In the genomic region with DNA sequence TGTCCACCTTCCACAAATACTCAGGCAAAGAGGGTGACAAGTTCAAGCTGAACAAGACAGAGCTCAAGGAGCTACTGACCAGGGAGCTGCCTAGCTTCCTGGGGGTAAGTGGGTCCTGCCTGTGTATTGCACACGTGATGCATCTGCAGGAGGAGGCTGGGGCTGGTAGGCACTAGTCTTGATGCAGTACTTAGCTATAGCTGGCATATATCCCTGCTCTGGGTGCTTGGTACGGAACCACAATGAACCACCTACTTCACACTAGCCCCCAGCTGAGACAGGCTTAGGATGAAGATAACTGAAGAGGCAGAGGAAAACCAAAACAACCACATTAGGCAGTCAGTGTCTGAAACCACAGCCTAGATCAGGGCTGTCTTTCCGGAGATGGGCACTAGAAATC, we compare ENCODE assay signal across 12 mouse cellular contexts. TPM values are rescaled to one million over a fixed set of nuclear protein-coding genes. Genes with fewer than 3 reads are reported as not detected.
DNase-seq lines count a peak whose midpoint lies in the region; ATAC-seq and TF ChIP-seq lines count a peak whose summit lies in the region.
"Had no signal": no experiment of that assay in that cellular context is flagged by ENCODE, and none has a peak within 500 bp of the region (broad histone marks: within the 10 kb centered on the region; RNA-seq: fewer than 3 reads in every experiment).

No protein-coding gene starts in this region.

- no peak for ATAC-seq in kidney, embryonic 15.5 days (replicated peaks; ENCODE audit: low FRiP score)
- ATAC-seq in forebrain, embryonic 15.5 days (replicated peaks) = 0 out of 2 replicates have a peak, but pooled peaks have one; percentile 1

- no peak overlapping the region for H3ac ChIP-seq in myocyte (ENCODE audit: control insufficient read depth, insufficient read length)

- H3K36me3 ChIP-seq in kidney, embryonic 15.5 days = no peaks in the 10 kb centered on the region
- no peaks in the 10 kb centered on the region for H3K36me3 ChIP-seq in forebrain, embryonic 15.5 days
- H3K36me3 ChIP-seq in myocyte (ENCODE audit: control insufficient read depth, insufficient read depth) = no peaks in the 10 kb centered on the region
- H3K36me3 ChIP-seq: heart, embryonic 10.5 days had no signal

- DNase-seq in kidney, adult 8-10 months = no peak
- DNase-seq in NIH3T3 (ENCODE audit: low read depth) = peak; percentile 62
- DNase-seq in testis, postnatal 14 days (ENCODE audit: low spot score) = no peak
- no peak for DNase-seq in cerebellum, adult 9-11 months
- DNase-seq: right cerebral cortex, postnatal 14 days had no signal

- 80% methylated on average over 3 of the region's 3 CpGs for WGBS in kidney, embryonic 15.5 days
- WGBS in forebrain, embryonic 15.5 days = 81% methylated on average over 3 of the region's 3 CpGs

- H3K4me3 ChIP-seq in kidney, embryonic 15.5 days (replicated peaks) = no peak overlapping the region
- H3K4me3 ChIP-seq in forebrain, embryonic 15.5 days = no peak overlapping the region
- peak overlapping the region; percentile 41 for H3K4me3 ChIP-seq in myocyte
- H3K4me3 ChIP-seq: heart, embryonic 10.5 days had no signal

- no peaks in the 10 kb centered on the region for H3K27me3 ChIP-seq in kidney, embryonic 15.5 days
- no peaks in the 10 kb centered on the region for H3K27me3 ChIP-seq in forebrain, embryonic 15.5 days
- no peaks in the 10 kb centered on the region for H3K27me3 ChIP-seq in myocyte (ENCODE audit: control insufficient read depth, insufficient read depth, insufficient read length)

- H3K9me3 ChIP-seq in kidney, embryonic 15.5 days (replicated peaks) = no peaks in the 10 kb centered on the region
- H3K9me3 ChIP-seq in forebrain, embryonic 15.5 days = no peaks in the 10 kb centered on the region
- H3K9me3 ChIP-seq: heart, embryonic 10.5 days had no signal

- no peak overlapping the region for H3K4me2 ChIP-seq in kidney, embryonic 15.5 days
- H3K4me2 ChIP-seq in forebrain, embryonic 15.5 days (replicated peaks) = no peak overlapping the region
- H3K4me2 ChIP-seq in myocyte (ENCODE audit: low read depth) = peak overlapping the region; percentile 97

- peak; percentile 25 for TF ChIP-seq POLR2A in myocyte (IDR thresholded peaks at IDR 0.05; ENCODE audit: insufficient read length, low read depth)

- peaks cover 31% of the 10 kb centered on the region for H3K79me2 ChIP-seq in myocyte (ENCODE audit: control insufficient read depth, insufficient read depth)

- peaks cover 29% of the 10 kb centered on the region for H3K4me1 ChIP-seq in kidney, embryonic 15.5 days
- peaks cover 12% of the 10 kb centered on the region for H3K4me1 ChIP-seq in forebrain, embryonic 15.5 days

- H3K9ac ChIP-seq in kidney, embryonic 15.5 days = no peak overlapping the region
- H3K9ac ChIP-seq in forebrain, embryonic 15.5 days (replicated peaks) = no peak overlapping the region
- H3K9ac ChIP-seq: liver, embryonic 14.5 days had no signal

- peak overlapping the region; percentile 76 for H3K27ac ChIP-seq in kidney, embryonic 15.5 days
- 0 out of 2 replicates have a peak overlapping the region, but pooled peaks have one; percentile 41 for H3K27ac ChIP-seq in forebrain, embryonic 15.5 days (replicated peaks)
- H3K27ac ChIP-seq: liver, embryonic 14.5 days had no signal

TF ChIP-seq in myocyte, 11 proteins besides CTCF, POLR2A, EP300 and RAD21:
- TF ChIP-seq POLR2AphosphoS2 (IDR thresholded peaks at IDR 0.05; ENCODE audit: insufficient read length, low read depth) (peak; percentile 25), E2F4 (IDR thresholded peaks at IDR 0.05; ENCODE audit: insufficient read depth) (no peak), USF1 (IDR thresholded peaks at IDR 0.05; ENCODE audit: low read depth) (peak; percentile 85), TCF3 (IDR thresholded peaks at IDR 0.05; ENCODE audit: insufficient read length, low read depth) (no peak)

RNA-seq across cellular contexts. Expression of a gene that starts 1.5 kb away (rescaled TPM):
- 4.2 and 6.4 TPM in 2 replicates for polyA plus RNA-seq in kidney, embryonic 15.5 days (2015; fragmentation: Nextera tagmentation; extraction: Ambion mirVana)
- polyA plus RNA-seq in forebrain, embryonic 15.5 days (2015; fragmentation: Nextera tagmentation; extraction: Ambion mirVana) = 0.56 and 0.65 TPM in 2 replicates
- 3,627 TPM for polyA plus RNA-seq in myocyte (2012; fragmentation: generic; extraction: Trizol)

RNA-seq across cellular contexts. Expression of a gene that starts 3.3 kb away (rescaled TPM):
- 0.46 TPM in 1 of 2 replicates, not detected in the other for polyA plus RNA-seq in kidney, embryonic 15.5 days (2015; fragmentation: Nextera tagmentation; extraction: Ambion mirVana)
- polyA plus RNA-seq in forebrain, embryonic 15.5 days (2015; fragmentation: Nextera tagmentation; extraction: Ambion mirVana) = not detected in 2 replicates
- 0.19 TPM for polyA plus RNA-seq in myocyte (2012; fragmentation: generic; extraction: Trizol)
- polyA plus RNA-seq: embryonic facial prominence, embryonic 11.5 days; heart, embryonic 10.5 days; large intestine, adult 2 months; liver, embryonic 14.5 days had no signal

RNA-seq across cellular contexts. Expression of a gene that starts 3.3 kb away (rescaled TPM):
- polyA plus RNA-seq in kidney, embryonic 15.5 days (2015; fragmentation: Nextera tagmentation; extraction: Ambion mirVana) = not detected in 2 replicates
- not detected in 2 replicates for polyA plus RNA-seq in forebrain, embryonic 15.5 days (2015; fragmentation: Nextera tagmentation; extraction: Ambion mirVana)
- 0.89 TPM for polyA plus RNA-seq in myocyte (2012; fragmentation: generic; extraction: Trizol)
- polyA plus RNA-seq: embryonic facial prominence, embryonic 11.5 days; heart, embryonic 10.5 days; large intestine, adult 2 months; liver, embryonic 14.5 days had no signal

RNA-seq across cellular contexts. Expression of a gene that starts 7.6 kb away (rescaled TPM):
- polyA plus RNA-seq in kidney, embryonic 15.5 days (2015; fragmentation: Nextera tagmentation; extraction: Ambion mirVana) = 168 and 169 TPM in 2 replicates
- 12.8 and 18.5 TPM in 2 replicates for polyA plus RNA-seq in forebrain, embryonic 15.5 days (2015; fragmentation: Nextera tagmentation; extraction: Ambion mirVana)
- 2,472 TPM for polyA plus RNA-seq in myocyte (2012; fragmentation: generic; extraction: Trizol)

RNA-seq across cellular contexts. Expression of a gene that starts 15.0 kb away (rescaled TPM):
- not detected in 2 replicates for polyA plus RNA-seq in kidney, embryonic 15.5 days (2015; fragmentation: Nextera tagmentation; extraction: Ambion mirVana)
- not detected in 2 replicates for polyA plus RNA-seq in forebrain, embryonic 15.5 days (2015; fragmentation: Nextera tagmentation; extraction: Ambion mirVana)
- not detected for polyA plus RNA-seq in myocyte (2012; fragmentation: generic; extraction: Trizol)
- polyA plus RNA-seq: embryonic facial prominence, embryonic 11.5 days; heart, embryonic 10.5 days; large intestine, adult 2 months; liver, embryonic 14.5 days had no signal

Comparison
In these comparisons a context has a peak if more than half of its experiments do, and no peak if none do; other contexts are left out.
1. RNA of a gene that starts 1.5 kb away (polyA plus RNA-seq): 3,627 TPM in myocyte (single experiment); 4.2 to 6.4 TPM in kidney, embryonic 15.5 days and 0.56 to 0.65 TPM in forebrain, embryonic 15.5 days; every median in the first group is over 100 times any median in the second.